In the genomic region with DNA sequence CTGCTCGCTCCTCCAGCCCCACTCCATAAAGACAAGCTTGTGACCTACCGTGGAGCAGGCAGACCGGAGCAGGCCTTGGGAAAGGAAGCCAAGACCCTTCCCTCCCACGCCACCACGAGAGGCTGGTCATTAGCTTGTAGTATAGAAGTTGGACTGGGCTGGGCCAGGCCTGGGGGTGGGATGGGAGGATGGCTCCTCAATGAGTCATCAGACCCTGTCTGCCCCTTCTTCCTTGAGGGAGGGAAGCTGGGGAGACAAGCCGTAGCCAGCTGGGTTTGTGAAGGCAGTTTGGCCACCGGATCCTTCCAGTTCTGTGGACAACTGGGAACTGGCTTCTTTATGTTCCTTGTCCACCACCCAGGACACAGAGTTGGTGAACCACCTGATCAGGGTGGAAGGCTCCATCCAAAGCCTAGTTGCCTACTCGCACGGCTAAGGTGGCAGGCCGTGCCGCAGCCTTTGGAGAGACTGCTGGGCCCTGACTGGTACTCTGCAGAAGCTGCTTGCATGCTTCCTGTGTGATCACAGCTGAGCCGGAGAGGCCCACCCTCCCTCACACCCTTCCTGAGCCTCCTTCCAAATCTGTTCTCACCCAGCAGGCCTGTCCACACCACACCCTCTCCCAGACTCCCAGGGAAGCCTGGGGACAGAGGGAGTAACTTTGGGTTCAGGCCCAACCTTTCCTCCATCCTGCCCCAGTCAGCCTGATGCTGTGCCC, we compare ENCODE assay signal across 10 mouse cellular contexts. TPM values are rescaled to one million over a fixed set of nuclear protein-coding genes. Genes with fewer than 3 reads are reported as not detected.
DNase-seq lines count a peak whose midpoint lies in the region; ATAC-seq and TF ChIP-seq lines count a peak whose summit lies in the region.
"Had no signal": no experiment of that assay in that cellular context is flagged by ENCODE, and none has a peak within 500 bp of the region (broad histone marks: within the 10 kb centered on the region; RNA-seq: fewer than 3 reads in every experiment).

No protein-coding gene starts in this region.

- no peak overlapping the region for H3K9ac ChIP-seq in liver, embryonic 14.5 days (replicated peaks)
- H3K9ac ChIP-seq in neural tube, embryonic 15.5 days (replicated peaks) = no peak overlapping the region
- H3K9ac ChIP-seq: forebrain, embryonic 13.5 days; lung, embryonic 15.5 days had no signal

- H3K4me3 ChIP-seq in brown adipose tissue, adult 24 weeks (ENCODE audit: insufficient read depth, low read depth, low read length) = no peak overlapping the region
- H3K4me3 ChIP-seq in liver, embryonic 14.5 days (ENCODE audit: insufficient read depth in 1 of 2, low read depth in 2 of 2, low read length in 2 of 2) = no peak overlapping the region
- H3K4me3 ChIP-seq in neural tube, embryonic 15.5 days (replicated peaks) = no peak overlapping the region
- H3K4me3 ChIP-seq: forebrain, embryonic 13.5 days; lung, embryonic 15.5 days had no signal

- H3K27ac ChIP-seq in brown adipose tissue, adult 24 weeks (replicated peaks; ENCODE audit: low read depth, low read length) = peak overlapping the region; percentile 26; the same call in 1 of the 2 replicates
- H3K27ac ChIP-seq in liver, embryonic 14.5 days = no peak overlapping the region
- H3K27ac ChIP-seq in neural tube, embryonic 15.5 days (replicated peaks) = no peak overlapping the region
- H3K27ac ChIP-seq: forebrain, embryonic 13.5 days; lung, embryonic 15.5 days had no signal

- H3K27me3 ChIP-seq in liver, embryonic 14.5 days (ENCODE audit: control insufficient read depth, insufficient read depth, low read length) = no peaks in the 10 kb centered on the region
- H3K27me3 ChIP-seq in neural tube, embryonic 15.5 days (replicated peaks) = no peaks in the 10 kb centered on the region
- H3K27me3 ChIP-seq: forebrain, embryonic 13.5 days; lung, embryonic 15.5 days had no signal

- 65% methylated on average over 12 of the region's 12 CpGs for WGBS in liver, embryonic 14.5 days (ENCODE audit: insufficient replicate concordance)
- WGBS in neural tube, embryonic 15.5 days = 91% methylated on average over 12 of the region's 12 CpGs

- TF ChIP-seq EP300 in liver, embryonic 14.5 days (IDR thresholded peaks at IDR 0.05; ENCODE audit: low read depth) = no peak

- no peak overlapping the region for H3K4me2 ChIP-seq in liver, embryonic 14.5 days (ENCODE audit: low read depth)
- H3K4me2 ChIP-seq in neural tube, embryonic 15.5 days = no peak overlapping the region
- H3K4me2 ChIP-seq: forebrain, embryonic 13.5 days; lung, embryonic 15.5 days had no signal

- intact Hi-C loops in heart, postnatal 14 days (cut with DNase I) = no loop called here

- no peaks in the 10 kb centered on the region for H3K36me3 ChIP-seq in liver, embryonic 14.5 days (replicated peaks; ENCODE audit: control insufficient read depth, insufficient read depth, low read depth)
- H3K36me3 ChIP-seq in neural tube, embryonic 15.5 days = no peaks in the 10 kb centered on the region
- H3K36me3 ChIP-seq: lung, embryonic 15.5 days had no signal

- DNase-seq in kidney, adult 11 months = peak; percentile 49
- no peak for DNase-seq in kidney, adult 8-10 months
- DNase-seq in heart, postnatal 14 days = peak; percentile 66 to 68
- DNase-seq in liver, embryonic 14.5 days (ENCODE audit: low read depth in 3 of 3, low spot score in 3 of 3) = no peak
- no peak for DNase-seq in c-Kit-positive CD71-positive TER-119-positive erythroid progenitor cells, embryonic 14.5 days (ENCODE audit: low spot score)
- no peak for DNase-seq in MN1 (ENCODE audit: low spot score)

- peaks cover 2% of the 10 kb centered on the region; the same call in 1 of the 2 replicates for H3K9me3 ChIP-seq in liver, embryonic 14.5 days (ENCODE audit: control insufficient read depth, low read length)
- no peaks in the 10 kb centered on the region for H3K9me3 ChIP-seq in neural tube, embryonic 15.5 days (replicated peaks)
- H3K9me3 ChIP-seq: forebrain, embryonic 13.5 days; lung, embryonic 15.5 days had no signal

- ATAC-seq in liver, embryonic 14.5 days (ENCODE audit: insufficient read depth) = peak; percentile 26; the same call in 1 of the 2 replicates
- no peak for ATAC-seq in neural tube, embryonic 15.5 days (ENCODE audit: low FRiP score)
- ATAC-seq: forebrain, embryonic 13.5 days had no signal

- peaks cover 38% of the 10 kb centered on the region for H3K4me1 ChIP-seq in brown adipose tissue, adult 24 weeks (ENCODE audit: control insufficient read depth, insufficient read depth, insufficient read length, low read length)
- peaks cover 0 to 8% of the 10 kb centered on the region in 2 experiments; a peak in 2 of 4 replicates for H3K4me1 ChIP-seq in liver, embryonic 14.5 days (replicated peaks; ENCODE audit: control insufficient read depth in 2 of 2, insufficient read depth in 2 of 2, low read length in 1 of 2)
- no peaks in the 10 kb centered on the region for H3K4me1 ChIP-seq in neural tube, embryonic 15.5 days
- H3K4me1 ChIP-seq: forebrain, embryonic 13.5 days had no signal

- no peak for TF ChIP-seq CTCF in liver, embryonic 14.5 days (IDR thresholded peaks at IDR 0.05; ENCODE audit: low read depth)

RNA-seq across cellular contexts. Expression of a gene that starts 30.4 kb away (rescaled TPM):
- polyA plus RNA-seq in brown adipose tissue, adult 24 weeks (2012; ENCODE audit: insufficient read depth, insufficient read length, missing spikeins) = 0.50 and 0.87 TPM in 2 replicates
- total RNA-seq in heart, postnatal 14 days (2021) = 1 to 10 TPM; 3.6 to 5.4 TPM
- polyA plus RNA-seq in liver, embryonic 14.5 days (2012; rRNA removed) = 1.0 and 1.2 TPM in 2 replicates
- polyA plus RNA-seq in liver, embryonic 14.5 days (2014; fragmentation: Nextera tagmentation; extraction: Ambion mirVana) = 2.0 and 2.1 TPM in 2 replicates
- polyA plus RNA-seq in neural tube, embryonic 15.5 days (2015; fragmentation: Nextera tagmentation; extraction: Ambion mirVana) = 6.6 and 7.1 TPM in 2 replicates

RNA-seq across cellular contexts. Expression of a gene that starts 44.8 kb away (rescaled TPM):
- 2.1 and 2.5 TPM in 2 replicates for polyA plus RNA-seq in brown adipose tissue, adult 24 weeks (2012; ENCODE audit: insufficient read depth, insufficient read length, missing spikeins)
- total RNA-seq in heart, postnatal 14 days (2021) = 10 to 100 TPM; 14.8 to 15.4 TPM
- 327 and 335 TPM in 2 replicates for polyA plus RNA-seq in liver, embryonic 14.5 days (2012; rRNA removed)
- 285 and 306 TPM in 2 replicates for polyA plus RNA-seq in liver, embryonic 14.5 days (2014; fragmentation: Nextera tagmentation; extraction: Ambion mirVana)
- 28.5 and 33.2 TPM in 2 replicates for polyA plus RNA-seq in neural tube, embryonic 15.5 days (2015; fragmentation: Nextera tagmentation; extraction: Ambion mirVana)

RNA-seq across cellular contexts. Expression of a gene that starts 47.9 kb away (rescaled TPM):
- not detected in 2 replicates for polyA plus RNA-seq in brown adipose tissue, adult 24 weeks (2012; ENCODE audit: insufficient read depth, insufficient read length, missing spikeins)
- total RNA-seq in heart, postnatal 14 days (2021) = 10 to 100 TPM; 23.6 to 29.0 TPM
- 0.01 and 0.04 TPM in 2 replicates for polyA plus RNA-seq in liver, embryonic 14.5 days (2012; rRNA removed)
- 0.03 and 0.13 TPM in 2 replicates for polyA plus RNA-seq in liver, embryonic 14.5 days (2014; fragmentation: Nextera tagmentation; extraction: Ambion mirVana)
- polyA plus RNA-seq in neural tube, embryonic 15.5 days (2015; fragmentation: Nextera tagmentation; extraction: Ambion mirVana) = 7.5 TPM in 2 replicates

Comparison
In these comparisons a context has a peak if more than half of its experiments do, and no peak if none do; other contexts are left out.
1. DNase-seq: peak in kidney, adult 11 months (single experiment) and heart, postnatal 14 days (2 of 2); none in kidney, adult 8-10 months (0 of 2), liver, embryonic 14.5 days (0 of 3), c-Kit-positive CD71-positive TER-119-positive erythroid progenitor cells, embryonic 14.5 days (single experiment) and MN1 (single experiment).